Mouse (Mus musculus) cortical plate, adult 2 months (tissue): Measurements from ENCODE around the gene Stac3. TPM values are rescaled to one million over a fixed set of nuclear protein-coding genes. Genes with fewer than 3 reads are reported as not detected.

Experiments
- H3K27ac ChIP-seq: fragments of 200-500 bp; 2 replicates; pipeline ENCODE4 v1.5.1; 2012; ENCODE audit warnings: low read length, control low read depth, inconsistent platforms; ENCODE audit not compliant: insufficient read depth
- H3K4me1 ChIP-seq: fragments of 200-500 bp; 2 replicates; pipeline ENCODE4 v1.6.1; 2011; ENCODE audit warnings: low read length; ENCODE audit not compliant: control insufficient read depth, insufficient read depth
- H3K4me3 ChIP-seq: fragments of 200-500 bp; 2 replicates; pipeline ENCODE4 v1.5.1; 2011; ENCODE audit warnings: mild to moderate bottlenecking, low read length, control low read depth; ENCODE audit not compliant: insufficient read depth
- CTCF ChIP-seq: fragments of 200-500 bp; IDR thresholded peaks from 2 replicates; pipeline ENCODE4 v1.5.1; 2011; ENCODE audit warnings: mild to moderate bottlenecking, control low read depth, low read length; ENCODE audit not compliant: insufficient read depth; ENCODE audit errors: extremely low read depth
- POLR2A ChIP-seq: fragments of 200-500 bp; IDR thresholded peaks from 2 replicates; pipeline ENCODE4 v1.6.1; 2011; ENCODE audit warnings: mild to moderate bottlenecking, low read length, control low read depth; ENCODE audit not compliant: insufficient read depth; ENCODE audit errors: extremely low read depth
- polyA plus RNA-seq: library from polyadenylated mRNA; depleted of rRNA; stranded (reverse); fragments of >200 nt; gene quantifications from 2 replicates; pipeline ENCODE4 v1.2.3, GENCODE M21; 2012; rRNA removed

The Stac3 gene
- polyA plus RNA-seq, 1 experiment: 10.6 TPM

DNA sequence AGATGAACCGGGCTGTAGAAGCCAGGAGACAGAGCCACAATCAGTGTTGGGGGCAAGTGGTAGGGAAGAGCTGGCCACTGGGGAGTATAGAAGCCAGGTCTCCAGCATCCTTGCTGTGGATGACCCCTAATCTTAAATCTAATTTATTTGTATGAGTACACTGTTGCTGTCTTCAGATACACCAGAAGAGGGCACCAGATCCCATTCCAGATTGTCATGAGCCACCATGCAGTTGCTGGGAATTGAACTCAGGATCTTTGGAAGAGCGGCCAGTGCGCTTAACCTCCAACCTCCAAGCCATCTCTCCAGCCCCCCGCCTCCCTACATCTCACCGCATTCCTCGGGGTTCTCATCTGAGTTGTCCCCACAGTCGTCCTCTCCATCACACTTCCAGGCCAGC, 45.0 kb downstream of the Stac3 start:
- no peaks in the 10 kb centered on the region for H3K4me1 ChIP-seq
- no peak for TF ChIP-seq POLR2A
- peak; percentile 15; the same call in 1 of the 2 replicates for TF ChIP-seq CTCF
- no peak overlapping the region for H3K4me3 ChIP-seq
- H3K27ac ChIP-seq: no peak overlapping the region

DNA sequence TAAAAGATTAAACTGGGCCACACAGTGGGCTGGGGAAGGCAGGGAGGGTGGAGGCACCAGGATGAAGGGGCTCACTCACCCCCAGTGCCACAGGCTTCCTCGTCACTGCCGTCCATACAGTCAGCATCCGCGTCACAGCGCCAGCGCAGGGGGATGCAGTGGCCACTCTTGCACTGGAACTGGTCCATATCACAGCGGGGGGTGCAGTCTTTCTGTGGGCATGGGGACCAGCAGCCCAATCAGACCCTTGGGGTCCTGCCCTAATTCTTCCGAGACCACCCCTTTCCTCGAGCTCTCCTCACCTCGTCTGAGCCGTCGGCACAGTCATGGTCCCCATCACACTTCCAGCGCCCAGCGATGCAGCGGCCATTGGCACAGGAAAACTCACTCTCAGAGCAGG, 46.8 kb downstream of the Stac3 start:
- TF ChIP-seq POLR2A: no peak
- TF ChIP-seq CTCF: no peak

DNA sequence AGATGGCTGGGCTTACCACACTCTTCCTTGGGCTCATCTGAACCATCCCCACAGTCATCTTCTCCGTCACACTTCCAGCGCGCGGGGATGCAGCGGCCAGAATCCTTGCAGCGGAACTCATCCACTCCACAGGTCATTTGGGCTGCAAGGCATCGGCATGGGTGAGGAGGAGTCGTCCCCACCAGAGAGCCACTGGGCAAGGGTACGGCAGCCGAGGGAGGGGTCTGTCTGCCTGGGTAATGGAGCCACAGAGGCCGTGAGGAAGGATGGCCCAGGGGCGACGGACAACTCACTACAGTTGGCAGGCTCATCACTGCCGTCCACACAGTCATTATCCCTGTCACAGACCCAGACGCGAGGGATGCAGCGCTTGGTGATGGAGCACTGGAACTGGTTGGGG, 48.4 kb downstream of the Stac3 start:
- Histone ChIP-seq H3K4me1 (no peaks in the 10 kb centered on the region), H3K27ac (no peak overlapping the region), H3K4me3 (no peak overlapping the region)
- no peak for TF ChIP-seq POLR2A
- no peak for TF ChIP-seq CTCF

More for the DNA sequence above, 46.8 kb downstream of the Stac3 start:
- Histone ChIP-seq H3K4me1 (no peaks in the 10 kb centered on the region), H3K27ac (no peak overlapping the region), H3K4me3 (no peak overlapping the region)

DNA sequence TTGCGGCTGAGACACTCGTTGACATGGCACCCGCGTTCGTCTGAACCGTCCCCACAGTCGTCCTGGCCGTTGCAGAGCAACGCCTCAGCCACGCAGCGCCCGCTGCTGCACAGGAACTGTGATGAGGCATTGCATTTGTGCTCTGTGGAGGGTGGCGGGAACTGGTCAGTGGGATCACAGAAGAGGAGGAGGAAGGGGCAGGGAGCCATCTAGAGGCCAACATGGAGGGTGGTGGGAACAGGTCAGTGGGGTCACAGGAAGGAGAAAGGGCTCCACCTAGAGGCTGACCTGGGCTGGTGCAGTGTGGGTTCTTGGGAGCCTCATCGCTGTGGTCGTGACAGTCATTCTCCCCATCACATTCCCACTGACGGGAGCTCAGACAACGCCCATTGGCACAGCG, 54.2 kb downstream of the Stac3 start:
- TF ChIP-seq POLR2A (no peak), CTCF (peak; percentile 58)
- H3K27ac ChIP-seq: no peak overlapping the region
- H3K4me1 ChIP-seq: no peaks in the 10 kb centered on the region
- no peak overlapping the region for H3K4me3 ChIP-seq

DNA sequence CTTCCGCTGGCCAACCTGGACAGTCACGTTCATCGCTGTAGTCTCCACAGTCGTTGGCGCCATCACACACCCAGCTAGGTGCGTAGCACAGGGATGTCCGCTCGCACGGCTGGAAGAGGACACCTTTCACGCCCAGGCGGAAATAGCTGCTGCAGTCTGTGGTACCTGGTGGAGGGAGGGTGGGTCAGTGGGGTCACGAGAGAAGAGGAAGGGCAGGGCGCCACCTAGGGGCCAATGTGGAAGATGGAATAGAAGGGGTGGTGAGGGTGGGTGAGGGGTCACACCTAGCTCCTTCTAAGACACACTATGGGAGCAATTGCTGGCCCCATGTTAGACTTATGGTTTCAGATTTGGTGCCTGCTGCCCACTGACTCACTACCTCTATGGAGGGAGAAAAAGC, 55.9 kb downstream of the Stac3 start:
- no peak overlapping the region for H3K27ac ChIP-seq
- no peak overlapping the region for H3K4me3 ChIP-seq
- TF ChIP-seq POLR2A (no peak), CTCF (no peak)
- no peaks in the 10 kb centered on the region for H3K4me1 ChIP-seq

Other genes with a start within 250 kb of the Stac3 start
- gene Kif5a, start 238.3 kb upstream of the Stac3 start, polyA plus RNA-seq: 1,251 and 1,302 TPM in 2 replicates
- gene Dctn2, start 235.3 kb upstream of the Stac3 start, polyA plus RNA-seq: 304 and 309 TPM in 2 replicates
- gene Mbd6, start 212.7 kb upstream of the Stac3 start, polyA plus RNA-seq: 35.1 TPM in 2 replicates
- 71.6 and 75.6 TPM in 2 replicates for gene Mars, start 189.9 kb upstream of the Stac3 start, polyA plus RNA-seq
- gene Arhgap9, start 179.7 kb upstream of the Stac3 start, polyA plus RNA-seq: 1.2 and 1.4 TPM in 2 replicates
- gene Gli1, start 159.7 kb upstream of the Stac3 start, polyA plus RNA-seq: 2.3 and 2.6 TPM in 2 replicates
- gene Inhbe, start 147.3 kb upstream of the Stac3 start, polyA plus RNA-seq: 0.10 and 0.19 TPM in 2 replicates
- gene Inhbc, start 131.3 kb upstream of the Stac3 start, polyA plus RNA-seq: not detected in 2 replicates
- gene R3hdm2, start 121.4 kb upstream of the Stac3 start, polyA plus RNA-seq: 185 and 201 TPM in 2 replicates
- gene Ndufa4l2, start 13.3 kb downstream of the Stac3 start, polyA plus RNA-seq: 10.0 and 10.6 TPM in 2 replicates
- gene Shmt2, start 20.8 kb downstream of the Stac3 start, polyA plus RNA-seq: 38.6 and 39.7 TPM in 2 replicates
- 3.0 and 3.8 TPM in 2 replicates for gene Nxph4, start 32.9 kb downstream of the Stac3 start, polyA plus RNA-seq
- 294 and 309 TPM in 2 replicates for gene Lrp1, start 119.5 kb downstream of the Stac3 start, polyA plus RNA-seq
- 11.9 and 12.6 TPM in 2 replicates for gene Stat6, start 141.3 kb downstream of the Stac3 start, polyA plus RNA-seq
- gene Nemp1, start 165.2 kb downstream of the Stac3 start, polyA plus RNA-seq: 3.8 TPM in 2 replicates
- gene Nab2, start 166.9 kb downstream of the Stac3 start, polyA plus RNA-seq: 35.3 and 40.3 TPM in 2 replicates
- gene Myo1a, start 203.5 kb downstream of the Stac3 start, polyA plus RNA-seq: 1.3 and 1.7 TPM in 2 replicates
- 25.9 and 31.9 TPM in 2 replicates for gene Tac2, start 222.8 kb downstream of the Stac3 start, polyA plus RNA-seq
- gene Zbtb39, start 237.9 kb downstream of the Stac3 start, polyA plus RNA-seq: 5.0 and 5.4 TPM in 2 replicates